Mouse (Mus musculus): ENCODE results near the gene Defb23. TPM values are rescaled to one million over a fixed set of nuclear protein-coding genes. Genes with fewer than 3 reads are reported as not detected.
A peak's percentile ranks its signal among the peaks of the same experiment; 100 is the strongest.

Gene Defb23
- polyA plus RNA-seq, 1 experiment = not detected

GRCm38 (mm10) chr2:152450241-152450640, 14.2 kb downstream of the Defb23 start:
- peak; percentile 60; the same call in 1 of the 2 replicates for TF ChIP-seq CTCF (IDR thresholded peaks at IDR 0.05; ENCODE audit: borderline replicate concordance, insufficient read depth, low read depth, low read length)
- TF ChIP-seq POLR2A (IDR thresholded peaks at IDR 0.05; ENCODE audit: borderline replicate concordance, insufficient read depth, low read length) = no peak
- WGBS = 4% methylated on average over 5 of the region's 5 CpGs
- Histone ChIP-seq H3K27me3 (ENCODE audit: control insufficient read depth, insufficient read depth, low read length) (no peaks in the 10 kb centered on the region), H3K4me3 (replicated peaks; ENCODE audit: insufficient read depth, low read depth, low read length) (no peak overlapping the region), H3K4me1 (ENCODE audit: control insufficient read depth, insufficient read depth, low read length) (no peaks in the 10 kb centered on the region; the same call in 1 of the 2 replicates), H3K27ac (ENCODE audit: insufficient read depth, low read length) (no peak overlapping the region)
- DNase-seq = peak; percentile 70 to 75

- Histone ChIP-seq H3K4me1 (ENCODE audit: control insufficient read depth, insufficient read depth, low read length) (peaks cover 6% of the 10 kb centered on the region), H3K27me3 (ENCODE audit: control insufficient read depth, insufficient read depth, low read length) (no peaks in the 10 kb centered on the region), H3K4me3 (replicated peaks; ENCODE audit: insufficient read depth, low read depth, low read length) (no peak overlapping the region), H3K27ac (ENCODE audit: insufficient read depth, low read length) (no peak overlapping the region)
- no peak for DNase-seq
- no peak for TF ChIP-seq CTCF (IDR thresholded peaks at IDR 0.05; ENCODE audit: borderline replicate concordance, insufficient read depth, low read depth, low read length)
- TF ChIP-seq POLR2A (IDR thresholded peaks at IDR 0.05; ENCODE audit: borderline replicate concordance, insufficient read depth, low read length) = no peak
- 51% methylated on average over 5 of the region's 5 CpGs for WGBS
Measured at GRCm38 (mm10) chr2:152447461-152447860, 17.0 kb downstream of the Defb23 start.

DNA sequence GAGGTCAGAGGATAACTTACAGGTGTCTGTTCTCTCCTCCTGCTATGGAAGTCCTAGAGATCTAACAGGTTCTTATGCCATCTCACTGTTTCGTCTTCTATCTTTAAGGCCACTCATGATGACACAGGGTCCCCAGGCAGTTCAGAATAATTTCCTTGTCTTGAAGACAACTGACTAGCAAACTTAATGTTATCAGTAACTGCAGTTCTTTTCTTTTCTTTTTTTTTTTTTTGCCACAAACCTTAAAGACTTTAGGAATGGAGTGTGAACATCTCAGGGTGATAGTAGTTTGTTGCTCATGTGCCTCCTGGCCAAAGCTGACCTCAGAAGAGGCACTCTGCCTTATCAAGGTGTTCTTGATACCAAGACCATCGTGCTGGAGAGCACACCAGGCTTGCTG, 17.8 kb downstream of the Defb23 start:
- Histone ChIP-seq H3K4me3 (replicated peaks; ENCODE audit: insufficient read depth, low read depth, low read length) (no peak overlapping the region), H3K4me1 (ENCODE audit: control insufficient read depth, insufficient read depth, low read length) (peaks cover 6% of the 10 kb centered on the region), H3K27me3 (ENCODE audit: control insufficient read depth, insufficient read depth, low read length) (no peaks in the 10 kb centered on the region), H3K27ac (ENCODE audit: insufficient read depth, low read length) (no peak overlapping the region)
- no peak for TF ChIP-seq POLR2A (IDR thresholded peaks at IDR 0.05; ENCODE audit: borderline replicate concordance, insufficient read depth, low read length)
- no peak for TF ChIP-seq CTCF (IDR thresholded peaks at IDR 0.05; ENCODE audit: borderline replicate concordance, insufficient read depth, low read depth, low read length)
- no peak for DNase-seq
- WGBS = 75% methylated on average over 2 of the region's 2 CpGs

DNA sequence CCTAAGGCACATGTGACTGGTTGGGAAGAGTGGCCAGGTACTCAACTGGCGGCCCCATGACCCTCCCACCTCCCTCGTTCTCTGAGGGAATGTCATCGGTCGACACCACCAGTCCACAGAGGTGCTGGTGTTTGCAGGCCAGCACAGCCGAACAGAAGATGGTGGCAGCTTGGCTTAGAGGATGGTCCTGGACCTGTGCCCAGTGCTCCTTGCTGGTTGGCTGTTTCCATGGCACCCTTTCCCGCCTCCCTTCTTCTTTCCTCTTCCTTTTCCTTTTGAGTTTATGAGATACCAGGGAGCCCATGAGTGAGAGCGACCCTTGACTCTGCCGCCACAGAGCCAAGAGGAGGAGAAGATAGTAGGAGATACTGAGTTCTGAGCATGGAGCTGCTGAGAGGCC, 21.1 kb downstream of the Defb23 start:
- Histone ChIP-seq H3K4me3 (replicated peaks; ENCODE audit: insufficient read depth, low read depth, low read length) (no peak overlapping the region), H3K27ac (ENCODE audit: insufficient read depth, low read length) (no peak overlapping the region), H3K27me3 (ENCODE audit: control insufficient read depth, insufficient read depth, low read length) (no peaks in the 10 kb centered on the region), H3K4me1 (ENCODE audit: control insufficient read depth, insufficient read depth, low read length) (peaks cover 6% of the 10 kb centered on the region)
- TF ChIP-seq POLR2A (IDR thresholded peaks at IDR 0.05; ENCODE audit: borderline replicate concordance, insufficient read depth, low read length) (no peak), CTCF (IDR thresholded peaks at IDR 0.05; ENCODE audit: borderline replicate concordance, insufficient read depth, low read depth, low read length) (no peak)
- DNase-seq = peak; percentile 28 to 34
- 43% methylated on average over 8 of the region's 8 CpGs for WGBS

DNA sequence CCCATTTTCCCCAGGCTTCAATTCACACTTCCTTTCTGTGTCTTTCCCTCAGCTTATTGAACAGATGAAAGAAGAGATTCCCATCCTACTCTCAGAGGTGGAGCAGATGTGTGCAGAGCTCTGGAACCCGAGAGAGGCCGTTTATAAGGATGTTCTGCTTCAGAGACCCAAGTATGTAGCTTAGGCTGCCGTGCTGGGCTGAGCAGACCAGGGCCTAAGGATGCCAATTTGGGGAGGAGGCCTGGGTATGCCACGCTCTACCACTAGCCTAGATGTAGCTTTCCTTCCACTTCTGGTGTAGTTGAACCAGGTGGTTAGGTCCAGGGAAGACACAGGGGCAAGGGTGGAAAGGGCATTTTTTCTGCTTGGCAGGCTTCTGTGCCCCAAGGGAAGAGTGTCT, 22.1 kb downstream of the Defb23 start:
- H3K4me3 ChIP-seq (replicated peaks; ENCODE audit: insufficient read depth, low read depth, low read length) = no peak overlapping the region
- no peak overlapping the region for H3K27ac ChIP-seq (ENCODE audit: insufficient read depth, low read length)
- no peaks in the 10 kb centered on the region for H3K27me3 ChIP-seq (ENCODE audit: control insufficient read depth, insufficient read depth, low read length)
- peak in 1 of 2 experiments; percentile 22 for DNase-seq
- 60% methylated on average over 4 of the region's 4 CpGs for WGBS
- TF ChIP-seq POLR2A (IDR thresholded peaks at IDR 0.05; ENCODE audit: borderline replicate concordance, insufficient read depth, low read length) (no peak), CTCF (IDR thresholded peaks at IDR 0.05; ENCODE audit: borderline replicate concordance, insufficient read depth, low read depth, low read length) (no peak)
- H3K4me1 ChIP-seq (ENCODE audit: control insufficient read depth, insufficient read depth, low read length) = peaks cover 6% of the 10 kb centered on the region

- WGBS = 97% methylated on average over 2 of the region's 2 CpGs
- DNase-seq = no peak
Measured at GRCm38 (mm10) chr2:152439833-152440232, 24.6 kb downstream of the Defb23 start.

GRCm38 (mm10) chr2:152438963-152439362, 25.5 kb downstream of the Defb23 start:
- no peak for DNase-seq
- no peak overlapping the region for H3K27ac ChIP-seq (ENCODE audit: insufficient read depth, low read length)
- peaks cover 6% of the 10 kb centered on the region for H3K4me1 ChIP-seq (ENCODE audit: control insufficient read depth, insufficient read depth, low read length)
- H3K27me3 ChIP-seq (ENCODE audit: control insufficient read depth, insufficient read depth, low read length) = no peaks in the 10 kb centered on the region
- WGBS = 81% methylated on average over 1 of the region's 1 CpGs
- no peak for TF ChIP-seq CTCF (IDR thresholded peaks at IDR 0.05; ENCODE audit: borderline replicate concordance, insufficient read depth, low read depth, low read length)
- H3K4me3 ChIP-seq (replicated peaks; ENCODE audit: insufficient read depth, low read depth, low read length) = no peak overlapping the region

More at GRCm38 (mm10) chr2:152439833-152440232, 24.6 kb downstream of the Defb23 start:
- no peak overlapping the region for H3K27ac ChIP-seq (ENCODE audit: insufficient read depth, low read length)
- no peaks in the 10 kb centered on the region for H3K27me3 ChIP-seq (ENCODE audit: control insufficient read depth, insufficient read depth, low read length)
- no peak overlapping the region for H3K4me3 ChIP-seq (replicated peaks; ENCODE audit: insufficient read depth, low read depth, low read length)
- TF ChIP-seq POLR2A (IDR thresholded peaks at IDR 0.05; ENCODE audit: borderline replicate concordance, insufficient read depth, low read length) (no peak), CTCF (IDR thresholded peaks at IDR 0.05; ENCODE audit: borderline replicate concordance, insufficient read depth, low read depth, low read length) (no peak)
- peaks cover 6% of the 10 kb centered on the region for H3K4me1 ChIP-seq (ENCODE audit: control insufficient read depth, insufficient read depth, low read length)

DNA sequence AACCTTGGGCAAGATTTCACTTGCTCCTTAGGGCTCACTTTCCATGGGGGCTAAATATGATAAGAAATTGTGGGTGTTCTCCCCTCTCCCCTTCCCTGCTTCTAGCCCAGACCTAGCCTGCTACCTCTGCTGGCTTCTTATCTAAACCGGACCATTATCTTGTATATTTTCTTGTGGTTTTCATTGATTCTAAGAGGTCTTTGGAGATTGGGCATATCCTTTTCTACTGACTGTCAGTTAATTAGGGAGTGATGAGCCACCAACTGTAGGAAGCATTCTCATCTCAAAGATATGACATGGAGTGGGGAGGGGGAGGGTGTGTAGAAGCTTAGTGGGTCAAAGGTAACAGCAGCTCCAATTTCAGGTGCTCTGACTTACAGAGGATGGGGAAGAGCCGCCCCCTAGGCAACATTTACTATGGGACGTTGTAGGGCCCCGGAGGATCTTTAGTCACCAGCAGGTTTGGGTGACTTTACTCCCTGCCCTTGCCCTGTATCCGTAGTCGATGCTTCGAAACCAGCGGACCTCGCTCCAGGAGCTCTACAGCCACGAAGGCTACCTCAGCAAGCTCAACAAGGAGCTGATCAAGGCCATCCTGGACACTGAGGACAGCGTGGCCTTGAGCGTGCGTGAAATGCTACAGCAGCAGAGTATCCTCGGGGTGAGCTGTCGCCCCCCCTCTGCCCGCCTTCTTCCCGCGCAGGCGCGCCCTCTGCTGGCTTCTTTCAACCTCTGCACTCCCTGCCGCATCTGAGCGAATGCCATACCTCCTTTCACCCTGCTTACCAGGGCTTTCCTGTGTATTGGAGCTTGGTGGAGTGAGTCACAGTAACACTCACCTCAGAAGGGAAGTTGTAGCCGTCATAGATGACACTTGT, 27.2 kb downstream of the Defb23 start:
- Histone ChIP-seq H3K4me3 (replicated peaks; ENCODE audit: insufficient read depth, low read depth, low read length) (peak overlapping the region; percentile 47), H3K27me3 (ENCODE audit: control insufficient read depth, insufficient read depth, low read length) (no peaks in the 10 kb centered on the region), H3K4me1 (ENCODE audit: control insufficient read depth, insufficient read depth, low read length) (no peaks in the 10 kb centered on the region), H3K27ac (ENCODE audit: insufficient read depth, low read length) (no peak overlapping the region)
- 6% methylated on average over 23 of the region's 23 CpGs for WGBS
- TF ChIP-seq CTCF (IDR thresholded peaks at IDR 0.05; ENCODE audit: borderline replicate concordance, insufficient read depth, low read depth, low read length) = peak; percentile 87
- peak; percentile 36; the same call in 1 of the 2 replicates for TF ChIP-seq POLR2A (IDR thresholded peaks at IDR 0.05; ENCODE audit: borderline replicate concordance, insufficient read depth, low read length)
- DNase-seq = peak; percentile 81 to 88

Measured in cerebellum, adult 2 months (tissue).